Mouse (Mus musculus): ENCODE data around the gene Ptpn3. TPM values are rescaled to one million over a fixed set of nuclear protein-coding genes. Genes with fewer than 3 reads are reported as not detected.

Gene Ptpn3
- polyA plus RNA-seq, 1 experiment from 2014 or later = 2.0 TPM

GRCm38 (mm10) chr4:57250636-57251035, 51.0 kb downstream of the Ptpn3 start:
- Histone ChIP-seq H3K36me3 (replicated peaks) (no peaks in the 10 kb centered on the region), H3K9me3 (no peaks in the 10 kb centered on the region), H3K27ac (replicated peaks) (no peak overlapping the region), H3K4me3 (no peak overlapping the region), H3K27me3 (replicated peaks; ENCODE audit: low read depth, poor library complexity, severe bottlenecking) (no peaks in the 10 kb centered on the region), H3K4me1 (peaks cover 12% of the 10 kb centered on the region)
- 34% methylated on average over 2 of the region's 2 CpGs for WGBS
- peak; percentile 35 for DNase-seq (ENCODE audit: low spot score)

- peak overlapping the region; percentile 35; the same call in 1 of the 2 replicates for H3K27ac ChIP-seq (replicated peaks)
- no peak overlapping the region for H3K4me3 ChIP-seq
- DNase-seq (ENCODE audit: low spot score) = no peak
- no peaks in the 10 kb centered on the region for H3K27me3 ChIP-seq (replicated peaks; ENCODE audit: low read depth, poor library complexity, severe bottlenecking)
- H3K36me3 ChIP-seq (replicated peaks) = no peaks in the 10 kb centered on the region
- no peaks in the 10 kb centered on the region for H3K9me3 ChIP-seq
- 44% methylated on average over 8 of the region's 8 CpGs for WGBS
- peaks cover 17% of the 10 kb centered on the region for H3K4me1 ChIP-seq
Measured at GRCm38 (mm10) chr4:57249108-57249507, 52.5 kb downstream of the Ptpn3 start.

GRCm38 (mm10) chr4:57244874-57245273, 56.8 kb downstream of the Ptpn3 start:
- Histone ChIP-seq H3K4me3 (no peak overlapping the region), H3K9me3 (no peaks in the 10 kb centered on the region), H3K27me3 (replicated peaks; ENCODE audit: low read depth, poor library complexity, severe bottlenecking) (no peaks in the 10 kb centered on the region), H3K27ac (replicated peaks) (no peak overlapping the region), H3K4me1 (peaks cover 26% of the 10 kb centered on the region), H3K36me3 (replicated peaks) (no peaks in the 10 kb centered on the region)
- 90% methylated on average over 10 of the region's 10 CpGs for WGBS
- DNase-seq (ENCODE audit: low spot score) = no peak

- Histone ChIP-seq H3K4me1 (0 out of 2 replicates have a peak, but pooled peaks cover 14% of the 10 kb centered on the region), H3K4me3 (no peak overlapping the region), H3K27ac (replicated peaks) (peak overlapping the region; percentile 51), H3K27me3 (replicated peaks; ENCODE audit: low read depth, poor library complexity, severe bottlenecking) (no peaks in the 10 kb centered on the region), H3K36me3 (replicated peaks) (no peaks in the 10 kb centered on the region), H3K9me3 (no peaks in the 10 kb centered on the region)
- 57% methylated on average over 11 of the region's 11 CpGs for WGBS
- DNase-seq (ENCODE audit: low spot score) = peak; percentile 42
Measured at GRCm38 (mm10) chr4:57243312-57243711, 58.3 kb downstream of the Ptpn3 start.

GRCm38 (mm10) chr4:57240934-57241333, 60.7 kb downstream of the Ptpn3 start:
- no peak overlapping the region for H3K27ac ChIP-seq (replicated peaks)
- WGBS = 88% methylated on average over 10 of the region's 10 CpGs
- no peaks in the 10 kb centered on the region for H3K9me3 ChIP-seq
- 0 out of 2 replicates have a peak, but pooled peaks cover 18% of the 10 kb centered on the region for H3K4me1 ChIP-seq
- DNase-seq (ENCODE audit: low spot score) = no peak
- no peaks in the 10 kb centered on the region for H3K36me3 ChIP-seq (replicated peaks)
- no peak overlapping the region for H3K4me3 ChIP-seq
- no peaks in the 10 kb centered on the region for H3K27me3 ChIP-seq (replicated peaks; ENCODE audit: low read depth, poor library complexity, severe bottlenecking)

GRCm38 (mm10) chr4:57240100-57240499, 61.5 kb downstream of the Ptpn3 start:
- Histone ChIP-seq H3K27me3 (replicated peaks; ENCODE audit: low read depth, poor library complexity, severe bottlenecking) (no peaks in the 10 kb centered on the region), H3K4me3 (no peak overlapping the region), H3K4me1 (0 out of 2 replicates have a peak, but pooled peaks cover 17% of the 10 kb centered on the region), H3K27ac (replicated peaks) (no peak overlapping the region), H3K9me3 (no peaks in the 10 kb centered on the region), H3K36me3 (replicated peaks) (no peaks in the 10 kb centered on the region)
- DNase-seq (ENCODE audit: low spot score) = no peak
- WGBS = 77% methylated on average over 7 of the region's 7 CpGs

GRCm38 (mm10) chr4:57239112-57239511, 62.5 kb downstream of the Ptpn3 start:
- no peak overlapping the region for H3K27ac ChIP-seq (replicated peaks)
- H3K4me3 ChIP-seq = no peak overlapping the region
- no peak for DNase-seq (ENCODE audit: low spot score)
- no peaks in the 10 kb centered on the region for H3K9me3 ChIP-seq
- WGBS = 72% methylated on average over 6 of the region's 6 CpGs
- no peaks in the 10 kb centered on the region for H3K36me3 ChIP-seq (replicated peaks)
- 0 out of 2 replicates have a peak, but pooled peaks cover 13% of the 10 kb centered on the region for H3K4me1 ChIP-seq
- no peaks in the 10 kb centered on the region for H3K27me3 ChIP-seq (replicated peaks; ENCODE audit: low read depth, poor library complexity, severe bottlenecking)

GRCm38 (mm10) chr4:57238118-57238517, 63.5 kb downstream of the Ptpn3 start:
- H3K27me3 ChIP-seq (replicated peaks; ENCODE audit: low read depth, poor library complexity, severe bottlenecking) = no peaks in the 10 kb centered on the region
- 79% methylated on average over 7 of the region's 7 CpGs for WGBS
- no peaks in the 10 kb centered on the region for H3K36me3 ChIP-seq (replicated peaks)
- 0 out of 2 replicates have a peak, but pooled peaks cover 8% of the 10 kb centered on the region for H3K4me1 ChIP-seq
- DNase-seq (ENCODE audit: low spot score) = no peak
- no peak overlapping the region for H3K4me3 ChIP-seq
- no peaks in the 10 kb centered on the region for H3K9me3 ChIP-seq
- no peak overlapping the region; the same call in 1 of the 2 replicates for H3K27ac ChIP-seq (replicated peaks)

GRCm38 (mm10) chr4:57236513-57236912, 65.1 kb downstream of the Ptpn3 start:
- Histone ChIP-seq H3K27ac (replicated peaks) (no peak overlapping the region), H3K36me3 (replicated peaks) (no peaks in the 10 kb centered on the region), H3K27me3 (replicated peaks; ENCODE audit: low read depth, poor library complexity, severe bottlenecking) (no peaks in the 10 kb centered on the region), H3K9me3 (no peaks in the 10 kb centered on the region), H3K4me3 (no peak overlapping the region), H3K4me1 (0 out of 2 replicates have a peak, but pooled peaks cover 4% of the 10 kb centered on the region)
- no peak for DNase-seq (ENCODE audit: low spot score)
- 88% methylated on average over 5 of the region's 5 CpGs for WGBS

GRCm38 (mm10) chr4:57235741-57236140, 65.9 kb downstream of the Ptpn3 start:
- no peaks in the 10 kb centered on the region for H3K9me3 ChIP-seq
- H3K4me3 ChIP-seq = no peak overlapping the region
- DNase-seq (ENCODE audit: low spot score) = no peak
- WGBS = 72% methylated on average over 4 of the region's 4 CpGs
- no peak overlapping the region for H3K27ac ChIP-seq (replicated peaks)
- H3K27me3 ChIP-seq (replicated peaks; ENCODE audit: low read depth, poor library complexity, severe bottlenecking) = no peaks in the 10 kb centered on the region
- 0 out of 2 replicates have a peak, but pooled peaks cover 7% of the 10 kb centered on the region for H3K4me1 ChIP-seq
- no peaks in the 10 kb centered on the region for H3K36me3 ChIP-seq (replicated peaks)

- Histone ChIP-seq H3K4me1 (peaks cover 18% of the 10 kb centered on the region), H3K27ac (replicated peaks) (no peak overlapping the region), H3K4me3 (no peak overlapping the region), H3K27me3 (replicated peaks; ENCODE audit: low read depth, poor library complexity, severe bottlenecking) (no peaks in the 10 kb centered on the region), H3K9me3 (no peaks in the 10 kb centered on the region), H3K36me3 (replicated peaks) (no peaks in the 10 kb centered on the region)
- WGBS = 86% methylated on average over 7 of the region's 7 CpGs
- no peak for DNase-seq (ENCODE audit: low spot score)
Measured at GRCm38 (mm10) chr4:57234348-57234747, 67.3 kb downstream of the Ptpn3 start.

- Histone ChIP-seq H3K36me3 (replicated peaks) (no peaks in the 10 kb centered on the region), H3K9me3 (no peaks in the 10 kb centered on the region), H3K27me3 (replicated peaks; ENCODE audit: low read depth, poor library complexity, severe bottlenecking) (no peaks in the 10 kb centered on the region), H3K4me1 (peaks cover 23% of the 10 kb centered on the region), H3K4me3 (no peak overlapping the region), H3K27ac (replicated peaks) (no peak overlapping the region)
- WGBS = 84% methylated on average over 8 of the region's 8 CpGs
- no peak for DNase-seq (ENCODE audit: low spot score)
Measured at GRCm38 (mm10) chr4:57232439-57232838, 69.2 kb downstream of the Ptpn3 start.

GRCm38 (mm10) chr4:57231323-57231722, 70.3 kb downstream of the Ptpn3 start:
- Histone ChIP-seq H3K36me3 (replicated peaks) (no peaks in the 10 kb centered on the region), H3K4me3 (no peak overlapping the region), H3K4me1 (peaks cover 23% of the 10 kb centered on the region), H3K9me3 (no peaks in the 10 kb centered on the region), H3K27me3 (replicated peaks; ENCODE audit: low read depth, poor library complexity, severe bottlenecking) (no peaks in the 10 kb centered on the region), H3K27ac (replicated peaks) (no peak overlapping the region)
- WGBS = 87% methylated on average over 9 of the region's 9 CpGs
- DNase-seq (ENCODE audit: low spot score) = no peak
